Mouse (Mus musculus) thymus, adult 2 months (tissue): ENCODE results near the gene Ptprd.

Source experiments
- CTCF ChIP-seq: fragments of 200-500 bp; IDR thresholded peaks from 2 replicates; pipeline ENCODE4 v1.5.1; 2012; ENCODE audit warnings: mild to moderate bottlenecking, control low read depth, low read length, moderate library complexity, borderline replicate concordance; ENCODE audit not compliant: control insufficient read depth, poor library complexity, insufficient read depth; ENCODE audit errors: extremely low read depth
- POLR2A ChIP-seq: fragments of 200-500 bp; IDR thresholded peaks from 2 replicates; pipeline ENCODE4 v1.6.1; 2012; ENCODE audit warnings: mild to moderate bottlenecking, low read length, control low read depth, moderate library complexity; ENCODE audit not compliant: control insufficient read depth, poor library complexity, insufficient read depth; ENCODE audit errors: extremely low read depth

DNA sequence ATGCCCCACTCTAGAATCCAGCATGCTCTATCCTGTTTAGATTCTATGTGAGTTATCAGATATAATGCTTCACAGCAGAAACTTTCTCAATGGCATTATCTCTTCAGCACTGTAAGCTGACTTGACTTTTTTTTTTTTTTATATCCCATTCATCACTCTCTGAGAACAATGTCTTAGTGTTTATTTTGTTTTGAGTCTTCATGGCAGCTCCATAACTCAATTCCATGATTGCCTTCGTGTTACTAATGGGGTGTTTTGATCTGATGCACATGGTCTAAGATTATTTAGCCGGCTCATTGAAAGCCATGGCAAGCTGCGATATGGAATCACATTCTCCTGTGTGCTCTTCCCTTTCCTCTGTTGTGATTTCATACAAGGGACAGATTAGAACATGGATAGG lies 1555.0 kb downstream of the Ptprd start:
- TF ChIP-seq CTCF (no peak), POLR2A (no peak)
